ENCODE assay signal across 8 mouse cellular contexts in genomic region chr11:119393483-119393804, GRCm38 (mm10). TPM values are rescaled to one million over a fixed set of nuclear protein-coding genes. Genes with fewer than 3 reads are reported as not detected.
DNase-seq lines count a peak whose midpoint lies in the region; ATAC-seq and TF ChIP-seq lines count a peak whose summit lies in the region.

No protein-coding gene starts in this region.

- H3K4me3 ChIP-seq in heart, adult 2 months, result peak overlapping the region; percentile 71
- H3K4me3 ChIP-seq in testis, adult 2 months (ENCODE audit: control insufficient read depth, low read depth, low read length), result peak overlapping the region; percentile 69
- H3K4me3 ChIP-seq in liver, embryonic 12.5 days, result peak overlapping the region; percentile 80

- TF ChIP-seq CTCF in heart, adult 2 months (IDR thresholded peaks at IDR 0.05), result no peak
- TF ChIP-seq CTCF in testis, adult 2 months (IDR thresholded peaks at IDR 0.05; ENCODE audit: control insufficient read depth, insufficient read depth, insufficient replicate concordance, low read depth, low read length), result no peak

- WGBS in heart, adult 2 months, result 19% methylated on average over 7 of the region's 7 CpGs
- 28% methylated on average over 7 of the region's 7 CpGs for WGBS in liver, embryonic 12.5 days (ENCODE audit: insufficient replicate concordance)

- peak overlapping the region; percentile 86 for H3K9ac ChIP-seq in heart, adult 2 months (ENCODE audit: low read depth, low read length)
- H3K9ac ChIP-seq in liver, embryonic 12.5 days, result peak overlapping the region; percentile 75

- peak overlapping the region; percentile 97 for H3K4me2 ChIP-seq in liver, embryonic 12.5 days

- no peaks in the 10 kb centered on the region; the same call in 1 of the 2 replicates for H3K36me3 ChIP-seq in heart, adult 2 months (ENCODE audit: control insufficient read depth, insufficient read depth, low read length)
- no peaks in the 10 kb centered on the region for H3K36me3 ChIP-seq in testis, adult 2 months (ENCODE audit: control insufficient read depth, insufficient read depth, low read length)
- H3K36me3 ChIP-seq in liver, embryonic 12.5 days, result no peaks in the 10 kb centered on the region

- intact Hi-C loops in heart, adult 2 months (cut with DNase I), result loop anchor here (2.0 kb wide), 1 partner anchor 39 kb away; the partner anchor contains the start of genes Sgsh and Slc26a11
- intact Hi-C loops in heart, postnatal 25 days (cut with DNase I), result loop anchor here (5.0 kb wide), 1 partner anchor 36 kb away; the partner anchor contains the start of genes Sgsh and Slc26a11

- TF ChIP-seq EP300 in heart, adult 2 months (IDR thresholded peaks at IDR 0.05; ENCODE audit: insufficient read depth, low read depth, low read length), result no peak

- no peak for TF ChIP-seq POLR2A in heart, adult 2 months (IDR thresholded peaks at IDR 0.05; ENCODE audit: insufficient read depth, low read depth, low read length)
- no peak for TF ChIP-seq POLR2A in testis, adult 2 months (IDR thresholded peaks at IDR 0.05; ENCODE audit: control insufficient read depth, low read depth, low read length)

- 0 out of 2 replicates have a peak, but pooled peaks cover 3% of the 10 kb centered on the region for H3K79me2 ChIP-seq in heart, adult 2 months (replicated peaks; ENCODE audit: control insufficient read depth, insufficient read depth, low read length)

- no peak for ATAC-seq in liver, embryonic 12.5 days
- no peak for ATAC-seq in megakaryocyte-erythroid progenitor cell, adult 5-6 weeks (replicated peaks; ENCODE audit: low FRiP score, low TSS enrichment, poor library complexity, severe bottlenecking)

- H3K27ac ChIP-seq in heart, adult 2 months, result peak overlapping the region; percentile 99
- H3K27ac ChIP-seq in testis, adult 2 months (ENCODE audit: control insufficient read depth, insufficient read depth, low read depth, low read length), result no peak overlapping the region
- H3K27ac ChIP-seq in liver, embryonic 12.5 days, result peak overlapping the region; percentile 81

- no peak for DNase-seq in heart, adult 2 months
- DNase-seq in heart, postnatal 25 days (ENCODE audit: low spot score), result no peak
- no peak for DNase-seq in testis, postnatal 14 days (ENCODE audit: low spot score)
- DNase-seq in urinary bladder, adult 2 months (ENCODE audit: low spot score), result no peak
- no peak for DNase-seq in embryo, embryonic 10.5 days (ENCODE audit: low spot score)

- H3K9me3 ChIP-seq in liver, embryonic 12.5 days (replicated peaks), result no peaks in the 10 kb centered on the region

- H3K27me3 ChIP-seq in heart, adult 2 months (ENCODE audit: control insufficient read depth, insufficient read depth, low read length), result no peaks in the 10 kb centered on the region
- H3K27me3 ChIP-seq in testis, adult 2 months (ENCODE audit: control insufficient read depth, insufficient read depth, low read length), result no peaks in the 10 kb centered on the region
- H3K27me3 ChIP-seq in liver, embryonic 12.5 days (replicated peaks), result peaks cover 34% of the 10 kb centered on the region

- peaks cover 23% of the 10 kb centered on the region for H3K4me1 ChIP-seq in heart, adult 2 months (ENCODE audit: control insufficient read depth, insufficient read depth, low read length)
- peaks cover 13% of the 10 kb centered on the region for H3K4me1 ChIP-seq in testis, adult 2 months (ENCODE audit: control insufficient read depth, insufficient read depth, low read length)
- H3K4me1 ChIP-seq in liver, embryonic 12.5 days, result peaks cover 53% of the 10 kb centered on the region

RNA-seq across cellular contexts. Expression of gene Rnf213, which starts 0.5 kb away (rescaled TPM):
- 10 to 100 TPM; 12.0 to 13.1 TPM for total RNA-seq in heart, adult 2 months (2021)
- 10.4 and 19.2 TPM in 2 replicates for polyA plus RNA-seq in heart, adult 2 months (2012; rRNA removed)
- 10 to 100 TPM; 14.6 TPM for total RNA-seq in heart, postnatal 25 days (2021)
- polyA plus RNA-seq in testis, adult 2 months (2012; rRNA removed), result 3.9 and 4.5 TPM in 2 replicates
- 4.0 and 4.6 TPM in 2 replicates for polyA plus RNA-seq in liver, embryonic 12.5 days (2016; fragmentation: Nextera tagmentation; extraction: Ambion mirVana)
- 42.4 and 42.5 TPM in 2 replicates for polyA plus RNA-seq in urinary bladder, adult 2 months (2012; rRNA removed)
- total RNA-seq in megakaryocyte-erythroid progenitor cell, adult 5-6 weeks (2014; fragmentation: Nextera tagmentation), result 87.9 and 107 TPM in 2 replicates
- 69.3 and 77.1 TPM in 2 replicates for total RNA-seq in megakaryocyte-erythroid progenitor cell, adult 5-6 weeks (2017)

RNA-seq across cellular contexts. Expression of gene Slc26a11, which starts 38.1 kb away (rescaled TPM):
- 1 to 10 TPM; 2.0 to 2.2 TPM for total RNA-seq in heart, adult 2 months (2021)
- 7.8 and 9.9 TPM in 2 replicates for polyA plus RNA-seq in heart, adult 2 months (2012; rRNA removed)
- 1 to 10 TPM; 2.3 to 2.8 TPM for total RNA-seq in heart, postnatal 25 days (2021)
- 4.2 and 5.5 TPM in 2 replicates for polyA plus RNA-seq in testis, adult 2 months (2012; rRNA removed)
- 2.6 and 2.9 TPM in 2 replicates for polyA plus RNA-seq in liver, embryonic 12.5 days (2016; fragmentation: Nextera tagmentation; extraction: Ambion mirVana)
- 10.0 and 11.7 TPM in 2 replicates for polyA plus RNA-seq in urinary bladder, adult 2 months (2012; rRNA removed)
- total RNA-seq in megakaryocyte-erythroid progenitor cell, adult 5-6 weeks (2014; fragmentation: Nextera tagmentation), result 1.7 and 4.4 TPM in 2 replicates
- 0.65 and 1.5 TPM in 2 replicates for total RNA-seq in megakaryocyte-erythroid progenitor cell, adult 5-6 weeks (2017)

RNA-seq across cellular contexts. Expression of gene Sgsh, which starts 38.1 kb away (rescaled TPM):
- 1 to 10 TPM; 5.5 to 5.7 TPM for total RNA-seq in heart, adult 2 months (2021)
- polyA plus RNA-seq in heart, adult 2 months (2012; rRNA removed), result 10.6 and 11.1 TPM in 2 replicates
- 1 to 10 TPM; 4.8 to 5.1 TPM for total RNA-seq in heart, postnatal 25 days (2021)
- 11.4 and 13.8 TPM in 2 replicates for polyA plus RNA-seq in testis, adult 2 months (2012; rRNA removed)
- polyA plus RNA-seq in liver, embryonic 12.5 days (2016; fragmentation: Nextera tagmentation; extraction: Ambion mirVana), result 3.0 and 3.3 TPM in 2 replicates
- 8.2 and 11.6 TPM in 2 replicates for polyA plus RNA-seq in urinary bladder, adult 2 months (2012; rRNA removed)
- 6.3 and 11.9 TPM in 2 replicates for total RNA-seq in megakaryocyte-erythroid progenitor cell, adult 5-6 weeks (2014; fragmentation: Nextera tagmentation)
- 3.6 and 5.1 TPM in 2 replicates for total RNA-seq in megakaryocyte-erythroid progenitor cell, adult 5-6 weeks (2017)
